Mouse (Mus musculus): Measurements from ENCODE around the gene Cep83.

DNA sequence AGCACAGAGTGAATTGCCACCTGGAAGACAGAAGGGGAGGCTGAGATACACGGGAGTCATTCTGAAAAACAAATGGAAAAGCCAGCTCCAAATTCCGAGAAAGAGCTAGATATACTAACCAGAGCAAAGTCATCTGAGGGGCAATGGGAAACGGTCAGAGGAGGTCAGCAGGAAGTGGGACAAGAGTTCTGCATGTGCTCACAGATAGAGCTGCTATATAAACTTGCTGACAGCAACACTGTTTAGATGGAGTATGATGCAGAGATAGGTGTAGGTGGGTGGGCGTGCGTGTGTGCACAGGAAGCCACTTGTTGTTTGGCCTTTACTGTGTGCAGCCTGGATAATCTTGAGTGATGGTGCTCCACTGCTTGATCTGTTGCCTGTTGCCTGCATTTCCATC lies 109.7 kb downstream of the Cep83 start:
- TF ChIP-seq CTCF (IDR thresholded peaks at IDR 0.05; ENCODE audit: control insufficient read depth, insufficient read depth, insufficient replicate concordance, low read depth, low read length) (no peak), POLR2A (IDR thresholded peaks at IDR 0.05; ENCODE audit: control insufficient read depth, low read depth, low read length) (no peak)
